Mouse (Mus musculus): Measurements from ENCODE around the gene Sh3rf3. TPM values are rescaled to one million over a fixed set of nuclear protein-coding genes. Genes with fewer than 3 reads are reported as not detected.

The Sh3rf3 gene
- polyA plus RNA-seq, 1 experiment from 2014 or later = 0.63 TPM

- H3K27me3 ChIP-seq (ENCODE audit: control insufficient read depth, insufficient read depth, low read length) = peaks cover 60% of the 10 kb centered on the region
- no peak overlapping the region for H3K9ac ChIP-seq (ENCODE audit: low read depth, low read length)
- no peak for ATAC-seq (replicated peaks; ENCODE audit: insufficient number of reproducible peaks, low FRiP score, low TSS enrichment)
- no peaks in the 10 kb centered on the region for H3K4me1 ChIP-seq (ENCODE audit: control insufficient read depth, insufficient read depth, low read length)
- no peak overlapping the region for H3K4me2 ChIP-seq
- H3K4me3 ChIP-seq (ENCODE audit: low read depth, low read length) = no peak overlapping the region
- no peak overlapping the region for H3K27ac ChIP-seq (ENCODE audit: low read depth, low read length)
- WGBS (ENCODE audit: insufficient replicate concordance) = 66% methylated on average over 3 of the region's 3 CpGs
- H3K9me3 ChIP-seq (replicated peaks; ENCODE audit: control insufficient read depth, low read length) = peaks cover 3% of the 10 kb centered on the region; the same call in 1 of the 2 replicates
- H3K36me3 ChIP-seq (ENCODE audit: control insufficient read depth, insufficient read depth, low read length) = no peaks in the 10 kb centered on the region
Observed at GRCm38 (mm10) chr10:58937521-58937920, 124.4 kb downstream of the Sh3rf3 start.

- H3K27me3 ChIP-seq (ENCODE audit: control insufficient read depth, insufficient read depth, low read length) = peaks cover 41% of the 10 kb centered on the region
Observed at GRCm38 (mm10) chr10:58942819-58943218, 129.7 kb downstream of the Sh3rf3 start.

GRCm38 (mm10) chr10:58943661-58944400 is 130.7 kb downstream of the Sh3rf3 start:
- H3K4me3 ChIP-seq (ENCODE audit: low read depth, low read length) = no peak overlapping the region
- no peak overlapping the region for H3K27ac ChIP-seq (ENCODE audit: low read depth, low read length)
- WGBS (ENCODE audit: insufficient replicate concordance) = 70% methylated on average over 9 of the region's 9 CpGs
- no peak for ATAC-seq (replicated peaks; ENCODE audit: insufficient number of reproducible peaks, low FRiP score, low TSS enrichment)
- H3K4me2 ChIP-seq = no peak overlapping the region
- no peaks in the 10 kb centered on the region for H3K36me3 ChIP-seq (ENCODE audit: control insufficient read depth, insufficient read depth, low read length)
- H3K9me3 ChIP-seq (replicated peaks; ENCODE audit: control insufficient read depth, low read length) = no peaks in the 10 kb centered on the region
- H3K4me1 ChIP-seq (ENCODE audit: control insufficient read depth, insufficient read depth, low read length) = no peaks in the 10 kb centered on the region
- H3K27me3 ChIP-seq (ENCODE audit: control insufficient read depth, insufficient read depth, low read length) = peaks cover 34% of the 10 kb centered on the region
- H3K9ac ChIP-seq (ENCODE audit: low read depth, low read length) = no peak overlapping the region

More at GRCm38 (mm10) chr10:58942819-58943218, 129.7 kb downstream of the Sh3rf3 start:
- no peaks in the 10 kb centered on the region for H3K4me1 ChIP-seq (ENCODE audit: control insufficient read depth, insufficient read depth, low read length)
- H3K27ac ChIP-seq (ENCODE audit: low read depth, low read length) = no peak overlapping the region
- 75% methylated on average over 3 of the region's 3 CpGs for whole genome bisulfite sequencing (ENCODE audit: insufficient replicate concordance)
- no peak overlapping the region for H3K4me2 ChIP-seq
- H3K36me3 ChIP-seq (ENCODE audit: control insufficient read depth, insufficient read depth, low read length) = no peaks in the 10 kb centered on the region
- ATAC-seq (replicated peaks; ENCODE audit: insufficient number of reproducible peaks, low FRiP score, low TSS enrichment) = no peak
- no peaks in the 10 kb centered on the region for H3K9me3 ChIP-seq (replicated peaks; ENCODE audit: control insufficient read depth, low read length)
- no peak overlapping the region for H3K4me3 ChIP-seq (ENCODE audit: low read depth, low read length)
- H3K9ac ChIP-seq (ENCODE audit: low read depth, low read length) = no peak overlapping the region

- H3K4me2 ChIP-seq = no peak overlapping the region
- H3K4me3 ChIP-seq (ENCODE audit: low read depth, low read length) = no peak overlapping the region
- no peak overlapping the region for H3K27ac ChIP-seq (ENCODE audit: low read depth, low read length)
- no peak overlapping the region for H3K9ac ChIP-seq (ENCODE audit: low read depth, low read length)
- WGBS (ENCODE audit: insufficient replicate concordance) = 70% methylated on average over 6 of the region's 6 CpGs
- no peaks in the 10 kb centered on the region for H3K4me1 ChIP-seq (ENCODE audit: control insufficient read depth, insufficient read depth, low read length)
- peaks cover 23% of the 10 kb centered on the region for H3K27me3 ChIP-seq (ENCODE audit: control insufficient read depth, insufficient read depth, low read length)
- H3K9me3 ChIP-seq (replicated peaks; ENCODE audit: control insufficient read depth, low read length) = no peaks in the 10 kb centered on the region
- no peak for ATAC-seq (replicated peaks; ENCODE audit: insufficient number of reproducible peaks, low FRiP score, low TSS enrichment)
- no peaks in the 10 kb centered on the region for H3K36me3 ChIP-seq (ENCODE audit: control insufficient read depth, insufficient read depth, low read length)
Observed at GRCm38 (mm10) chr10:58944930-58945329, 131.8 kb downstream of the Sh3rf3 start.

GRCm38 (mm10) chr10:58949770-58950638 is 136.8 kb downstream of the Sh3rf3 start:
- no peak overlapping the region for H3K4me3 ChIP-seq (ENCODE audit: low read depth, low read length)
- 62% methylated on average over 11 of the region's 11 CpGs for WGBS (ENCODE audit: insufficient replicate concordance)
- H3K9me3 ChIP-seq (replicated peaks; ENCODE audit: control insufficient read depth, low read length) = no peaks in the 10 kb centered on the region

GRCm38 (mm10) chr10:58960193-58960592 is 147.0 kb downstream of the Sh3rf3 start:
- WGBS (ENCODE audit: insufficient replicate concordance) = 81% methylated on average over 4 of the region's 4 CpGs
- no peak overlapping the region for H3K4me3 ChIP-seq (ENCODE audit: low read depth, low read length)
- H3K4me1 ChIP-seq (ENCODE audit: control insufficient read depth, insufficient read depth, low read length) = no peaks in the 10 kb centered on the region
- H3K9me3 ChIP-seq (replicated peaks; ENCODE audit: control insufficient read depth, low read length) = no peaks in the 10 kb centered on the region
- no peaks in the 10 kb centered on the region for H3K36me3 ChIP-seq (ENCODE audit: control insufficient read depth, insufficient read depth, low read length)
- no peak overlapping the region for H3K27ac ChIP-seq (ENCODE audit: low read depth, low read length)
- ATAC-seq (replicated peaks; ENCODE audit: insufficient number of reproducible peaks, low FRiP score, low TSS enrichment) = no peak
- H3K9ac ChIP-seq (ENCODE audit: low read depth, low read length) = no peak overlapping the region
- H3K4me2 ChIP-seq = no peak overlapping the region
- no peaks in the 10 kb centered on the region for H3K27me3 ChIP-seq (ENCODE audit: control insufficient read depth, insufficient read depth, low read length)

More at GRCm38 (mm10) chr10:58949770-58950638, 136.8 kb downstream of the Sh3rf3 start:
- Histone ChIP-seq H3K27me3 (ENCODE audit: control insufficient read depth, insufficient read depth, low read length) (no peaks in the 10 kb centered on the region), H3K36me3 (ENCODE audit: control insufficient read depth, insufficient read depth, low read length) (no peaks in the 10 kb centered on the region), H3K27ac (ENCODE audit: low read depth, low read length) (no peak overlapping the region), H3K9ac (ENCODE audit: low read depth, low read length) (no peak overlapping the region), H3K4me2 (no peak overlapping the region), H3K4me1 (ENCODE audit: control insufficient read depth, insufficient read depth, low read length) (no peaks in the 10 kb centered on the region)
- no peak for ATAC-seq (replicated peaks; ENCODE audit: insufficient number of reproducible peaks, low FRiP score, low TSS enrichment)

GRCm38 (mm10) chr10:58968236-58968635 is 155.1 kb downstream of the Sh3rf3 start:
- Histone ChIP-seq H3K27me3 (ENCODE audit: control insufficient read depth, insufficient read depth, low read length) (no peaks in the 10 kb centered on the region), H3K4me2 (no peak overlapping the region), H3K27ac (ENCODE audit: low read depth, low read length) (no peak overlapping the region), H3K9me3 (replicated peaks; ENCODE audit: control insufficient read depth, low read length) (no peaks in the 10 kb centered on the region), H3K4me1 (ENCODE audit: control insufficient read depth, insufficient read depth, low read length) (no peaks in the 10 kb centered on the region), H3K4me3 (ENCODE audit: low read depth, low read length) (no peak overlapping the region), H3K9ac (ENCODE audit: low read depth, low read length) (no peak overlapping the region), H3K36me3 (ENCODE audit: control insufficient read depth, insufficient read depth, low read length) (no peaks in the 10 kb centered on the region)
- whole genome bisulfite sequencing (ENCODE audit: insufficient replicate concordance) = 66% methylated on average over 4 of the region's 4 CpGs
- no peak for ATAC-seq (replicated peaks; ENCODE audit: insufficient number of reproducible peaks, low FRiP score, low TSS enrichment)

GRCm38 (mm10) chr10:58969351-58969750 is 156.2 kb downstream of the Sh3rf3 start:
- Histone ChIP-seq H3K4me2 (no peak overlapping the region), H3K27ac (ENCODE audit: low read depth, low read length) (no peak overlapping the region), H3K27me3 (ENCODE audit: control insufficient read depth, insufficient read depth, low read length) (no peaks in the 10 kb centered on the region), H3K9ac (ENCODE audit: low read depth, low read length) (no peak overlapping the region), H3K4me1 (ENCODE audit: control insufficient read depth, insufficient read depth, low read length) (no peaks in the 10 kb centered on the region), H3K4me3 (ENCODE audit: low read depth, low read length) (no peak overlapping the region), H3K9me3 (replicated peaks; ENCODE audit: control insufficient read depth, low read length) (no peaks in the 10 kb centered on the region; the same call in 1 of the 2 replicates), H3K36me3 (ENCODE audit: control insufficient read depth, insufficient read depth, low read length) (no peaks in the 10 kb centered on the region)
- ATAC-seq (replicated peaks; ENCODE audit: insufficient number of reproducible peaks, low FRiP score, low TSS enrichment) = no peak
- 84% methylated on average over 5 of the region's 5 CpGs for WGBS (ENCODE audit: insufficient replicate concordance)
